Mouse (Mus musculus) urinary bladder, adult 18-20 months (tissue): ENCODE data around the gene Kif24.

Experiments
- DNase-seq, 2 experiments: peaks; one replicate each; pipeline ENCODE4 v3.0.0; 2022; ENCODE audit warnings: low spot score in 2 of 2, mixed read lengths in 2 of 2

Gene Kif24

DNA sequence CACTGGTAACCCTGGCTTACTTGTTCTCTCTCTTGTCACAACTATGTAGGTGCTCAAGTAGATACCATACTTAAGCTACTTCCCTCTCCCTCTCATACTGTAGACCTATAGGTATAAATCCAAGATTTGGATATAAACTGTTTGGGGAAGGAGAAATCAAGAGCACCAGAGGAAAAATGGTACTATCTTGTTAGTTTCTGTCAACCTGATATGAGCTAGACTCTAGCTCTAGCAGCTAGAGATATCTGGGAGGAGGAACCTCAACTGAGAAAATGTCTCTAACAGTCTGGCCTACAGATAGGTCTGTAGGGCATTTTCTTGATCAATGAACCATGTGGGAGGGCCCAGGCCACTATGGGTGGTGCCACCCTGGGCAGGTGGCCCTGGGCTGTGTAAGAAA is 63.5 kb downstream of the Kif24 start:
- no peak for DNase-seq

- peak in 1 of 2 experiments; percentile 8 for DNase-seq
These were observed 64.8 kb downstream of the Kif24 start for GRCm38 (mm10) chr4:41399904-41400303.

DNA sequence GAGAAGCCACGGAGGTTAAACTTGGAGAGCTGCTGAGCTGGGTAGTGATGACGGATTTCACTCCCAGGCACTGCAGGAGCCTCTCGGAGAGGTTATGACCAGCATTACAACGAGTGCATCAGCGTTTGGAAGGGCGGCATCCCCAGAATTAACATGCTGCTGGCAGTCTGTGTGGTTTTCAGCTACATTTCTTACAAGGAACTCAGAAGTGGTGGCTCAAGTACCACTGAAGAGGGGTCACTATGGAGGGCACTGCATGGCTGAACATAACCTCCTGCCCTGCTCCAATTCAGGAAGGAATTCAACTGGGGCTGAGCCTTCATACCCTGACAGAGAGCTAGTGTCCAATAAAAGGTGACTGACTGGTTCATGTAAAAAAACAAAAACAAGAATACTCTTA is 66.3 kb downstream of the Kif24 start:
- no peak for DNase-seq

DNA sequence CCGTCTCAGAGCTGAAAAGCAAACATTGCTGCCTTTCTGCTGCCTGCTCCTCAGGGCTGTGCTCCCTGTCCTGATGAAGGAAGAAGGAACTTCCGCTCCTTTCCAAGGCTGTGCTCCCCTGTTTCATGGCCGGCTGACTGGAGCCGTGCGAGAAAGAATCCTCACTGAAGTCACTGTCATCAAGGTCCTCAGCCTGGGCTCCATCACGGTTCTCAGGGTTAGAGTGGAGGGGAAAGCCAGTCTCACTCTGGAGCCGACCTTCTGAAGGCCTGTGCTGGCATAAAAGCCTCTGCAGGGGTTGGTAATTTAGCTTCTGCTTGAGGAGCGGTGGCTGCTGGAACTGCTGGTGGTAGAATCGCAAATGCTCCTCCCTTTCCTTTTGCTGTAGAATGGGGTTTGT is 70.0 kb downstream of the Kif24 start:
- no peak for DNase-seq

DNA sequence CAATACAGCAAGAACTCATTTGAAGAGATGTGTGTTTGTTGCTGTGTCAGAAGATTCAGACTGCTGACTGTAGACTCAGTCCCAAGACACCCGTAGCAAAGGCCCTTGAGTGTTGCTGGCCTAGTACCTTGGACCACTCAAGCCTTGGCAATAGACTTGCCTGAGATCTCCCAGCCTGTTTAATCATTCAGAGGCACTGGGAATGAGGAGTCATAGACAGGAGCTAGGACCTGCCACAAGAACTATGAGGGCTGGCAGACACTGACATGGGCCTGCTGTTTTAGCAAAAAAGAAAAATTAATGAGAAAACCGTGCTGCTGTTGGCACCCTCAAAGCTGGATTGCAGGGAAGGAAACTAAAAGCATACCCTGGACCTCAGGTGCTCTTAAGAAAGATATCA is 73.7 kb downstream of the Kif24 start:
- no peak for DNase-seq

- peak; percentile 61 to 73 for DNase-seq
These were observed 74.6 kb downstream of the Kif24 start for GRCm38 (mm10) chr4:41390122-41390521.

DNA sequence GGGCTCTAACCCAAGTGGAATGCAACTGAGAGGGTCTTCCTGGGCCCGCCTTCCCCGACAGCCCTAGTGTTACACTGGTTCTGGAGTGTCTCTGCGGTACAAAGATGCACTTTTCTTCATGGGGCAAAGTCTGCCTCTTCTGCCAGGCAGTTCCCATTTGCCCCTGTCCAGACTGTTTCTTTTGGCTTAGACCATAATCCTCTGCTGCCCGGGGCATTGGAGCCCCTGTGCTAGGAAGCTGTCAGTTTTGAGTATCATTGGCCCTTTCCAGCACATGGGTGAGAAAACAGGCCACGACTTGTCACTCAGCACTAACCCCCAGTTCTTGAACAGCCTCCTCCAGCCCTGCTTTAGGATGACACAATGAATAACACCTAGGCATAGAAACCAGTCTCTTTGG is 75.4 kb downstream of the Kif24 start:
- DNase-seq, result no peak

DNA sequence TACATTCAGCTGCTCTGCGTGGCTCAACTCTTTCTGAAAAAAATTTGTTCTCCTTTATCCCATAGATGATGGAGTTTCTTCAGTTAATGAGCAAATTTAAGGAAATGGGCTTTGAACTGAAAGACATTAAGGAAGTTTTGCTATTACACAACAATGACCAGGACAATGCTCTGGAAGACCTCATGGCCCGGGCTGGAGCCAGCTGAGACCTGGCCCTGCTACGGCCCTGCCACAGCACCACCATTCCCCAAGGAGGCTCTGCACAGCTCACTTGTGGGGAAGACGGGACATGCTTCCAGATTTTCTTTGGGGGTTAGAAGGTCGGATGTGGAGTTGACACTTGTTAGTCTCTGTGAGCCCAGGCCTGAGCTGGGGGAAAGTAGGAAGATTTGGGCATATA is 76.1 kb downstream of the Kif24 start:
- DNase-seq, result no peak

GRCm38 (mm10) chr4:41387755-41388469 is 76.8 kb downstream of the Kif24 start:
- peak in 1 of 2 experiments; percentile 40 for DNase-seq

- no peak for DNase-seq
These were observed 78.2 kb downstream of the Kif24 start for GRCm38 (mm10) chr4:41386412-41386975.

GRCm38 (mm10) chr4:41381213-41381950 is 83.3 kb downstream of the Kif24 start:
- DNase-seq, result no peak

GRCm38 (mm10) chr4:41377567-41377966 is 87.1 kb downstream of the Kif24 start:
- no peak for DNase-seq

DNA sequence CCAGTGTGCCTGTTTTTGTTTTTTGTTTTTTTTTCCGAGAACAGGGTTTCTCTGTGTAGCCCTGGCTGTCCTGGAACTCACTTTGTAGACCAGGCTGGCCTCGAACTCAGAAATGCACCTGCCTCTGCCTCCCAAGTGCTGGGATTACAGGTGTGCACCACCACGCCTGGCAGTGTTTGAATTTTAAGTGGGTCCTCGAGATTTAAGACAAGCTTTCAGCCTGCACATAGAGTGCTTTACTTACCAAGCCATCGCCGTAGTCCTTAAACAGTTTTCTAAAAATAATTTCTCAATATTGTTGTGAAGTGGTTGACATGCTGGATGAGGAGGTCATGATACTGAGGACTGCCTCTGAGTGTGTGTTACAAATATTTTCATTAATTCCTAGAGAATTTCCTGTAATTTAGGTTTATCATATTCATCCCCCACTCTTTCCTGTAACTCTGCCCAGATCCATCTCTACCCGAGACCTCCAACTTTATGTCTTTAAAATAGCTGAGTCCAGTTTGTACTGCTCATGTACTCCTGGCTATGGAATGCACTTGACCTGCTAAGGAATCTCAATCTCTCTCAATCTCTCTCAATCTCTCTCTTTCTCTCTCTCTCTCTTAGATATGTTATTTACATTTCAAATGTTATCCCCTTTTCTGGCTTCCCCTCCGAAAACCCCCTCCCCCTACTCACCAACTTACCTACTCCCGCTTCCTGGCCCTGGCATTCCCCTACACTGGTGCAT is 94.8 kb downstream of the Kif24 start:
- DNase-seq, result no peak

DNA sequence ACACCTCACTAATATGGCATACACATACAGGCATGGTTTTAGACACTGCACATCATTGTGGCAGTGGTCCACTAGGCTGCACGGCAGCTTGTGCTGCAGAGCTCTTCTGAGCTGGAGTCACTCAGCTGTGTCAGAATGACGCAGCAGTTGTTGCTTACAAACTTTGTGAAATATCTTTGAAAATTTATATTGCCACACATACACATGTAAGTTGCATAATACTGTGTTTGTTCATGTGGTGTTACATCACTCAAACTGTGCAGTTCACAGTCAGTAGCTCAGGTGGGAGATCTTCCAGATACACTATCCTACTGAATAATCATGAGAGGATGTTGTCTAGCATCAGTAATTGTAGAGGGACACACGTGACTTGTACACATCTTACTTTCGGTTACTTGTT is 96.5 kb downstream of the Kif24 start:
- no peak for DNase-seq

- no peak for DNase-seq
These were observed 103.6 kb downstream of the Kif24 start for GRCm38 (mm10) chr4:41361059-41361458.

GRCm38 (mm10) chr4:41359358-41359757 is 105.3 kb downstream of the Kif24 start:
- DNase-seq, result no peak

- no peak for DNase-seq
These were observed 106.0 kb downstream of the Kif24 start for GRCm38 (mm10) chr4:41358669-41359068.

DNA sequence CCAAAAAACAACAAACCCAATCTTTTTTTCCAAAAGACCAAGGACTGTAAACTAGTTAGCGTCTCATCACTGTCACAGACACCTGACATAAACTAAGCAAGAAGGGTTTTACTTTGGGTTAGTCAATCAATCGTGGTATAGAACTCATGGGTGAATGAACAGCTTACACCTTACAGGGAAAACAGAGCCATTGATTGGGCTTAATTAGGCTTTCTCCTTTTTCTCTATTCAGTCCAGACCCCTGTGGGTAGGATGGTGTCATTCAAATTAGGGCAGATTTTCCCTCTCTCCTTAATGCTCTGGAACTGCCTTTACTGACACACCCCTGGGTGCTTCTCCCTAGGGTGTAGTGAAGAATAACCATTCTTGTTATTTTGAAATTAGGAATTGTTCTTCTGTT is 107.5 kb downstream of the Kif24 start:
- DNase-seq, result no peak

GRCm38 (mm10) chr4:41353265-41353664 is 111.4 kb downstream of the Kif24 start:
- DNase-seq, result no peak

- no peak for DNase-seq
These were observed 111.9 kb downstream of the Kif24 start for GRCm38 (mm10) chr4:41352758-41353157.

- DNase-seq, result peak in 1 of 2 experiments; percentile 49
These were observed 115.5 kb downstream of the Kif24 start for GRCm38 (mm10) chr4:41349199-41349591.

- peak; percentile 88 to 91 for DNase-seq
These were observed 116.0 kb downstream of the Kif24 start, which contains the start of gene Ubap1 for GRCm38 (mm10) chr4:41348584-41349198. TSS of gene Ubap1 (plus strand) at chr4:41348996.
